Mouse (Mus musculus): Measurements from ENCODE around the gene Espn. TPM values are rescaled to one million over a fixed set of nuclear protein-coding genes. Genes with fewer than 3 reads are reported as not detected.
A peak's percentile ranks its signal among the peaks of the same experiment; 100 is the strongest.

Espn gene
- total and polyA plus RNA-seq, 3 experiments, result 5.0 to 19.6 TPM; not detected in 1

GRCm38 (mm10) chr4:152179946-152180660 is 27.9 kb upstream of the Espn start:
- Histone ChIP-seq H3K79me2 (ENCODE audit: control insufficient read depth, insufficient read depth, low read length, poor library complexity) (peaks cover 51% of the 10 kb centered on the region), H3K9me3 (replicated peaks; ENCODE audit: insufficient read depth, low read length) (no peaks in the 10 kb centered on the region), H3K4me1 (ENCODE audit: control insufficient read depth in 1 of 2, insufficient read depth in 2 of 2, low read length in 2 of 2) (peaks cover 11 to 36% of the 10 kb centered on the region in 2 experiments), H3K27ac (ENCODE audit: control insufficient read depth, low read depth, low read length) (no peak overlapping the region), H3K9ac (ENCODE audit: control insufficient read depth, low read depth, low read length, poor library complexity, severe bottlenecking) (peak overlapping the region; percentile 71; the same call in 1 of the 2 replicates), H3K36me3 (ENCODE audit: control insufficient read depth in 1 of 2, insufficient read depth in 2 of 2, low read length in 2 of 2) (peaks cover 5 to 24% of the 10 kb centered on the region in 2 experiments; a peak in 3 of 4 replicates), H3K4me3 (ENCODE audit: control insufficient read depth in 1 of 2, insufficient read depth in 1 of 2, low read depth in 2 of 2, low read length in 2 of 2) (peak overlapping the region in 1 of 2 experiments; percentile 85; a peak in 1 of 4 replicates), H3K27me3 (ENCODE audit: control insufficient read depth in 1 of 2, insufficient read depth in 2 of 2, low read length in 2 of 2) (no peaks in the 10 kb centered on the region)
- TF ChIP-seq TBP (IDR thresholded peaks at IDR 0.05; ENCODE audit: low read depth, low read length), result no peak
- no peak for TF ChIP-seq BHLHE40 (IDR thresholded peaks at IDR 0.05; ENCODE audit: borderline replicate concordance, low read depth, low read length)
- no peak for TF ChIP-seq MEF2A (IDR thresholded peaks at IDR 0.05; ENCODE audit: extremely low read depth, insufficient replicate concordance, low read depth, low read length, poor library complexity, severe bottlenecking)
- TF ChIP-seq GABPA (IDR thresholded peaks at IDR 0.05; ENCODE audit: low read depth, low read length), result no peak
- TF ChIP-seq NELFE (IDR thresholded peaks at IDR 0.05; ENCODE audit: low read depth, low read length), result no peak
- DNase-seq (ENCODE audit: low read depth, low spot score), result no peak

- Histone ChIP-seq H3K9ac (ENCODE audit: control insufficient read depth, low read depth, low read length, poor library complexity, severe bottlenecking) (peak overlapping the region; percentile 71), H3K79me2 (ENCODE audit: control insufficient read depth, insufficient read depth, low read length, poor library complexity) (peaks cover 51% of the 10 kb centered on the region), H3K36me3 (ENCODE audit: control insufficient read depth in 1 of 2, insufficient read depth in 2 of 2, low read length in 2 of 2) (peaks cover 5 to 22% of the 10 kb centered on the region in 2 experiments; a peak in 3 of 4 replicates), H3K4me3 (ENCODE audit: control insufficient read depth in 1 of 2, insufficient read depth in 1 of 2, low read depth in 2 of 2, low read length in 2 of 2) (peak overlapping the region; percentile 71 to 85), H3K4me1 (ENCODE audit: control insufficient read depth in 1 of 2, insufficient read depth in 2 of 2, low read length in 2 of 2) (peaks cover 6 to 31% of the 10 kb centered on the region in 2 experiments), H3K27ac (ENCODE audit: control insufficient read depth, low read depth, low read length) (peak overlapping the region; percentile 14), H3K9me3 (replicated peaks; ENCODE audit: insufficient read depth, low read length) (no peaks in the 10 kb centered on the region), H3K27me3 (ENCODE audit: control insufficient read depth in 1 of 2, insufficient read depth in 2 of 2, low read length in 2 of 2) (no peaks in the 10 kb centered on the region)
- TF ChIP-seq MYC (IDR thresholded peaks at IDR 0.05; ENCODE audit: low read depth, low read length), result 0 out of 2 replicates have a peak, but pooled peaks have one; percentile 45
- no peak for TF ChIP-seq ZKSCAN1 (IDR thresholded peaks at IDR 0.05; ENCODE audit: low read depth, low read length)
- peak; percentile 43; the same call in 1 of the 2 replicates for TF ChIP-seq CHD1 (IDR thresholded peaks at IDR 0.05; ENCODE audit: low read depth, low read length)
- peak; percentile 37 for TF ChIP-seq SIN3A (IDR thresholded peaks at IDR 0.05; ENCODE audit: low read length)
- no peak for TF ChIP-seq TBP (IDR thresholded peaks at IDR 0.05; ENCODE audit: low read depth, low read length)
- TF ChIP-seq HCFC1 (IDR thresholded peaks at IDR 0.05; ENCODE audit: low read depth, low read length), result no peak
- peak; percentile 67 for TF ChIP-seq MAZ (IDR thresholded peaks at IDR 0.05; ENCODE audit: low read depth, low read length)
- peak; percentile 68 for DNase-seq (ENCODE audit: low read depth, low spot score)
These were observed 26.9 kb upstream of the Espn start for GRCm38 (mm10) chr4:152178916-152179705.

Data from MEL (cell line).